Mouse (Mus musculus): ENCODE data around the gene Mycbp.
A peak's percentile ranks its signal among the peaks of the same experiment; 100 is the strongest.

The Mycbp gene

GRCm38 (mm10) chr4:123904333-123905125, at the start of gene Mycbp:
TSS of gene Mycbp (plus strand) at chr4:123904832.
- DNase-seq (ENCODE audit: low spot score), result peak; percentile 99

- DNase-seq (ENCODE audit: low spot score), result no peak
Measured at GRCm38 (mm10) chr4:123856888-123857287, 47.7 kb upstream of the Mycbp start.

- no peak for DNase-seq (ENCODE audit: low spot score)
Measured at GRCm38 (mm10) chr4:123858090-123858489, 46.5 kb upstream of the Mycbp start.

- DNase-seq (ENCODE audit: low spot score), result no peak
Measured at GRCm38 (mm10) chr4:123859379-123859778, 45.3 kb upstream of the Mycbp start, which contains the start of gene 4933427I04Rik. TSS of gene 4933427I04Rik (plus strand) at chr4:123859679.

GRCm38 (mm10) chr4:123859803-123860202, 44.8 kb upstream of the Mycbp start:
- no peak for DNase-seq (ENCODE audit: low spot score)

- no peak for DNase-seq (ENCODE audit: low spot score)
Measured at GRCm38 (mm10) chr4:123860621-123861020, 44.0 kb upstream of the Mycbp start.

- no peak for DNase-seq (ENCODE audit: low spot score)
Measured at GRCm38 (mm10) chr4:123893726-123894125, 10.9 kb upstream of the Mycbp start.

- DNase-seq (ENCODE audit: low spot score), result no peak
Measured at GRCm38 (mm10) chr4:123894295-123894694, 10.3 kb upstream of the Mycbp start.

GRCm38 (mm10) chr4:123898696-123899095, 5.9 kb upstream of the Mycbp start:
- DNase-seq (ENCODE audit: low spot score), result no peak

- DNase-seq (ENCODE audit: low spot score), result no peak
Measured at GRCm38 (mm10) chr4:123903432-123903831, 1.2 kb upstream of the Mycbp start.

- no peak for DNase-seq (ENCODE audit: low spot score)
Measured at GRCm38 (mm10) chr4:123905126-123905668, 565 bp downstream of the Mycbp start.

GRCm38 (mm10) chr4:123911503-123911902, 6.9 kb downstream of the Mycbp start:
- DNase-seq (ENCODE audit: low spot score), result no peak

- no peak for DNase-seq (ENCODE audit: low spot score)
Measured at GRCm38 (mm10) chr4:123912431-123912830, 7.8 kb downstream of the Mycbp start.

GRCm38 (mm10) chr4:123916748-123917547, 12.3 kb downstream of the Mycbp start, which contains the start of gene Rragc:
TSS of gene Rragc (plus strand) at chr4:123917446.
- peak; percentile 100 for DNase-seq (ENCODE audit: low spot score)

- DNase-seq (ENCODE audit: low spot score), result no peak
Measured at GRCm38 (mm10) chr4:123917548-123918140, 13.0 kb downstream of the Mycbp start, which contains the start of gene 4930535I16Rik. TSS of gene 4930535I16Rik (minus strand) at chr4:123918022.

- no peak for DNase-seq (ENCODE audit: low spot score)
Measured at GRCm38 (mm10) chr4:123918851-123919250, 14.2 kb downstream of the Mycbp start.

GRCm38 (mm10) chr4:123921055-123921565, 16.5 kb downstream of the Mycbp start:
- no peak for DNase-seq (ENCODE audit: low spot score)

GRCm38 (mm10) chr4:123927961-123928360, 23.3 kb downstream of the Mycbp start:
- no peak for DNase-seq (ENCODE audit: low spot score)

- no peak for DNase-seq (ENCODE audit: low spot score)
Measured at GRCm38 (mm10) chr4:123929994-123930393, 25.4 kb downstream of the Mycbp start.

- DNase-seq (ENCODE audit: low spot score), result no peak
Measured at GRCm38 (mm10) chr4:123934306-123934705, 29.7 kb downstream of the Mycbp start.

- no peak for DNase-seq (ENCODE audit: low spot score)
Measured at GRCm38 (mm10) chr4:123936059-123936458, 31.4 kb downstream of the Mycbp start.

GRCm38 (mm10) chr4:123939838-123940237, 35.2 kb downstream of the Mycbp start:
- DNase-seq (ENCODE audit: low spot score), result peak; percentile 39

All from ovary, postnatal 10 days (tissue).